In genomic region chr2:61746051-61746450, GRCm38 (mm10) we compare ENCODE assay signal across 29 mouse cellular contexts. TPM values are rescaled to one million over a fixed set of nuclear protein-coding genes. Genes with fewer than 3 reads are reported as not detected.
"Had no signal": no experiment of that assay in that cellular context is flagged by ENCODE, and none has a peak within 500 bp of the region (broad histone marks: within the 10 kb centered on the region; RNA-seq: fewer than 3 reads in every experiment).

No protein-coding gene starts in this region.

- H3K27ac ChIP-seq: gastrocnemius, adult 2 months; heart, adult 2 months; heart, embryonic 13.5 days; heart, embryonic 15.5 days; hindbrain, embryonic 10.5 days; hindbrain, embryonic 12.5 days; hindbrain, embryonic 14.5 days; layer of hippocampus, adult 2 months; left cerebral cortex, adult 2 months; limb, embryonic 10.5 days; limb, embryonic 12.5 days; liver, embryonic 13.5 days; liver, embryonic 15.5 days had no signal

- DNase-seq: gastrocnemius, adult 2 months; gastrocnemius, postnatal 10 days; gastrocnemius, postnatal 25 days; heart, adult 2 months; heart, postnatal 4 days; kidney, adult 18-20 months; kidney, adult 8-10 months; kidney, postnatal 10 days; kidney, postnatal 25 days; kidney, postnatal 4 days; liver; liver, embryonic 13.5 days; liver, postnatal 0 days had no signal

- H3K4me1 ChIP-seq: heart, embryonic 15.5 days; hindbrain, embryonic 10.5 days; hindbrain, embryonic 12.5 days had no signal

- H3K9me3 ChIP-seq: heart, embryonic 13.5 days; heart, embryonic 15.5 days; hindbrain, embryonic 10.5 days; hindbrain, embryonic 12.5 days; limb, embryonic 10.5 days; limb, embryonic 12.5 days; liver, embryonic 13.5 days; liver, embryonic 15.5 days had no signal

- H3K9ac ChIP-seq: heart, embryonic 13.5 days; heart, embryonic 15.5 days; hindbrain, embryonic 12.5 days; hindbrain, embryonic 14.5 days; limb, embryonic 12.5 days; liver, embryonic 13.5 days; liver, embryonic 15.5 days; liver, postnatal 0 days had no signal

- ATAC-seq: hindbrain, embryonic 16.5 days; inflammation-experienced regulatory T-cells, adult 6 months; intestine, postnatal 0 days; liver, postnatal 0 days had no signal

- H3K4me3 ChIP-seq: gastrocnemius, adult 2 months; heart, adult 2 months; heart, embryonic 13.5 days; heart, embryonic 15.5 days; hindbrain, embryonic 10.5 days; hindbrain, embryonic 12.5 days; layer of hippocampus, adult 2 months; left cerebral cortex, adult 2 months; limb, embryonic 10.5 days; limb, embryonic 12.5 days; liver, embryonic 13.5 days; liver, embryonic 15.5 days had no signal

- H3K36me3 ChIP-seq: heart, embryonic 15.5 days; hindbrain, embryonic 10.5 days; hindbrain, embryonic 12.5 days; limb, embryonic 10.5 days; limb, embryonic 12.5 days had no signal

- H3K4me2 ChIP-seq: heart, embryonic 11.5 days; heart, embryonic 13.5 days; heart, embryonic 15.5 days; hindbrain, embryonic 12.5 days; hindbrain, embryonic 14.5 days; limb, embryonic 12.5 days; liver, embryonic 13.5 days; liver, embryonic 15.5 days had no signal

- H3K27me3 ChIP-seq: heart, embryonic 13.5 days; heart, embryonic 15.5 days; hindbrain, embryonic 12.5 days; limb, embryonic 12.5 days; liver, embryonic 13.5 days; liver, embryonic 15.5 days had no signal

RNA-seq across cellular contexts. Expression of gene Tbr1, which starts 56.7 kb away (rescaled TPM):
- total RNA-seq: gastrocnemius, adult 2 months; gastrocnemius, postnatal 25 days; heart, postnatal 25 days; heart, postnatal 4 days had no signal
- polyA plus RNA-seq: heart, adult 2 months; inflammation-experienced regulatory T-cells, adult 6 months; intestine, postnatal 0 days; kidney, embryonic 16.5 days; liver, embryonic 13.5 days; liver, postnatal 0 days had no signal
